Mouse (Mus musculus): Measurements from ENCODE around the gene Cd3d.

GRCm38 (mm10) chr9:44947836-44948235, 33.8 kb upstream of the Cd3d start:
- TF ChIP-seq MAFK (IDR thresholded peaks at IDR 0.05; ENCODE audit: borderline replicate concordance, low read depth, low read length): no peak
- no peak for TF ChIP-seq POLR2A (IDR thresholded peaks at IDR 0.05; ENCODE audit: control insufficient read depth in 1 of 2, insufficient read depth in 1 of 2, low read depth in 1 of 2, low read length in 2 of 2, poor library complexity in 1 of 2)
- TF ChIP-seq EP300 (IDR thresholded peaks at IDR 0.05; ENCODE audit: low read depth in 1 of 2, low read length in 2 of 2): no peak

Measured in MEL (cell line).